Comparison of ENCODE assay signal across 18 mouse cellular contexts in the genomic region with DNA sequence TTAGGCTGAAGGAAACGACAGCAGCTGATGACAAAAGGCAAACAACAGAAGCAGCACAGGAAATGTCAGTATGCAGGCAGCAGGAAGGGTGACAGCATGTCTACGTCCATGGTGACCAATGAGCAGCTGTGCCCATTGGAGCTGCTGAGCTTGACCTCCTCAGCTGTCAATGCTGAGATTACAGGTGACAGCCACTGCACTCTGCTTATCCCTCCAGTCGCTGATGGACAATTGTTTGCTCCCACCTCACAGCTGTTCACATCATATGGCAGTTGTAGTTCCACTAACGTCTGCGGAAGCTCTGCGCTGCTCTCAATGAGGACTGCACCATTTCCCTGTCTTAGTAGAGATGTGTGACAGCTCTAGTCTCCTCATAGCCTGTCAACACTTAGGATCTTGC. TPM values are rescaled to one million over a fixed set of nuclear protein-coding genes. Genes with fewer than 3 reads are reported as not detected.
A peak's percentile ranks its signal among the peaks of the same experiment; 100 is the strongest.
DNase-seq lines count a peak whose midpoint lies in the region; ATAC-seq and TF ChIP-seq lines count a peak whose summit lies in the region.
"Had no signal": no experiment of that assay in that cellular context is flagged by ENCODE, and none has a peak within 500 bp of the region (broad histone marks: within the 10 kb centered on the region; RNA-seq: fewer than 3 reads in every experiment).

No protein-coding gene starts in this region.

- H3K27ac ChIP-seq in embryonic facial prominence, embryonic 14.5 days (replicated peaks; ENCODE audit: low read depth, low read length), result no peak overlapping the region
- no peak overlapping the region for H3K27ac ChIP-seq in embryonic facial prominence, embryonic 10.5 days (replicated peaks)
- H3K27ac ChIP-seq in intestine, embryonic 14.5 days (ENCODE audit: low read depth), result no peak overlapping the region
- H3K27ac ChIP-seq in intestine, postnatal 0 days (ENCODE audit: low read depth, low read length), result no peak overlapping the region
- H3K27ac ChIP-seq: embryonic facial prominence, embryonic 12.5 days; forebrain, embryonic 13.5 days; hindbrain, embryonic 10.5 days; hindbrain, embryonic 14.5 days had no signal

- DNase-seq in embryonic facial prominence, embryonic 14.5 days (ENCODE audit: low spot score), result peak; percentile 63
- no peak for DNase-seq in embryonic facial prominence, embryonic 10.5 days (ENCODE audit: low spot score)
- peak; percentile 29 for DNase-seq in intestine, embryonic 14.5 days (ENCODE audit: low spot score)
- no peak for DNase-seq in adrenal gland, adult 8-10 months
- DNase-seq: B cell, adult 2 months; cerebellum, adult 8-10 months; embryo, embryonic 11 days; gastrocnemius, postnatal 10 days had no signal

- H3K4me2 ChIP-seq in embryonic facial prominence, embryonic 14.5 days (ENCODE audit: low read depth, low read length), result no peak overlapping the region
- H3K4me2 ChIP-seq in intestine, embryonic 14.5 days (ENCODE audit: low read length), result no peak overlapping the region
- no peak overlapping the region for H3K4me2 ChIP-seq in intestine, postnatal 0 days (replicated peaks; ENCODE audit: low read depth)
- H3K4me2 ChIP-seq: embryonic facial prominence, embryonic 12.5 days; forebrain, embryonic 13.5 days; heart, embryonic 12.5 days; hindbrain, embryonic 14.5 days had no signal

- H3K9ac ChIP-seq in embryonic facial prominence, embryonic 14.5 days (ENCODE audit: low read depth, low read length), result no peak overlapping the region
- H3K9ac ChIP-seq in intestine, embryonic 14.5 days (ENCODE audit: low read length), result no peak overlapping the region
- H3K9ac ChIP-seq in intestine, postnatal 0 days (ENCODE audit: low read depth, low read length), result no peak overlapping the region
- H3K9ac ChIP-seq: embryonic facial prominence, embryonic 12.5 days; forebrain, embryonic 13.5 days; heart, embryonic 12.5 days; hindbrain, embryonic 14.5 days had no signal

- H3K4me1 ChIP-seq in embryonic facial prominence, embryonic 14.5 days (ENCODE audit: control insufficient read depth, insufficient read depth, low read length), result no peaks in the 10 kb centered on the region
- no peaks in the 10 kb centered on the region for H3K4me1 ChIP-seq in embryonic facial prominence, embryonic 10.5 days
- no peaks in the 10 kb centered on the region for H3K4me1 ChIP-seq in intestine, embryonic 14.5 days (replicated peaks; ENCODE audit: control insufficient read depth, insufficient read depth, low read length)
- H3K4me1 ChIP-seq in intestine, postnatal 0 days (replicated peaks; ENCODE audit: control insufficient read depth, insufficient read depth, low read length), result no peaks in the 10 kb centered on the region
- H3K4me1 ChIP-seq in megakaryocyte, embryonic 14.5 days, result peaks cover 11% of the 10 kb centered on the region; the same call in 1 of the 2 replicates
- H3K4me1 ChIP-seq: embryonic facial prominence, embryonic 12.5 days; hindbrain, embryonic 10.5 days had no signal

- peak; percentile 80 for ATAC-seq in embryonic facial prominence, embryonic 14.5 days (ENCODE audit: low read depth)
- no peak for ATAC-seq in intestine, embryonic 14.5 days (replicated peaks; ENCODE audit: low FRiP score, low TSS enrichment, low read depth)
- no peak for ATAC-seq in intestine, postnatal 0 days
- ATAC-seq in megakaryocyte, adult 5-6 weeks (ENCODE audit: poor library complexity, severe bottlenecking), result no peak
- ATAC-seq: CD4-positive, CD25-positive, alpha-beta regulatory T cell, adult 4 months; forebrain, embryonic 13.5 days had no signal

- no peaks in the 10 kb centered on the region for H3K9me3 ChIP-seq in embryonic facial prominence, embryonic 14.5 days (ENCODE audit: control insufficient read depth, low read length)
- no peaks in the 10 kb centered on the region for H3K9me3 ChIP-seq in embryonic facial prominence, embryonic 10.5 days
- 0 out of 2 replicates have a peak, but pooled peaks cover 5% of the 10 kb centered on the region for H3K9me3 ChIP-seq in intestine, embryonic 14.5 days (ENCODE audit: control insufficient read depth, low read length)
- no peaks in the 10 kb centered on the region for H3K9me3 ChIP-seq in intestine, postnatal 0 days (ENCODE audit: control insufficient read depth)
- H3K9me3 ChIP-seq in megakaryocyte, embryonic 14.5 days, result no peaks in the 10 kb centered on the region; the same call in 1 of the 2 replicates
- H3K9me3 ChIP-seq: embryonic facial prominence, embryonic 12.5 days; forebrain, embryonic 13.5 days; G1E; heart, embryonic 12.5 days; hindbrain, embryonic 10.5 days had no signal

- peaks cover 31% of the 10 kb centered on the region; the same call in 1 of the 2 replicates for H3K36me3 ChIP-seq in embryonic facial prominence, embryonic 14.5 days (ENCODE audit: control insufficient read depth, insufficient read depth, low read length)
- H3K36me3 ChIP-seq in embryonic facial prominence, embryonic 10.5 days (replicated peaks), result peaks cover 97% of the 10 kb centered on the region
- peaks cover 39% of the 10 kb centered on the region for H3K36me3 ChIP-seq in intestine, embryonic 14.5 days (ENCODE audit: control insufficient read depth, insufficient read depth, low read length)
- H3K36me3 ChIP-seq in intestine, postnatal 0 days (ENCODE audit: control insufficient read depth, insufficient read depth), result peaks cover 3% of the 10 kb centered on the region; the same call in 1 of the 2 replicates
- H3K36me3 ChIP-seq in megakaryocyte, embryonic 14.5 days (replicated peaks; ENCODE audit: low read length), result peaks cover 89% of the 10 kb centered on the region

- H3K4me3 ChIP-seq in embryonic facial prominence, embryonic 14.5 days (ENCODE audit: low read depth, low read length), result no peak overlapping the region
- no peak overlapping the region for H3K4me3 ChIP-seq in embryonic facial prominence, embryonic 10.5 days
- H3K4me3 ChIP-seq in intestine, embryonic 14.5 days (ENCODE audit: low read depth, low read length), result no peak overlapping the region
- H3K4me3 ChIP-seq in intestine, postnatal 0 days (ENCODE audit: low read depth, low read length), result no peak overlapping the region
- peak overlapping the region; percentile 55 for H3K4me3 ChIP-seq in megakaryocyte, embryonic 14.5 days (replicated peaks)
- H3K4me3 ChIP-seq: embryonic facial prominence, embryonic 12.5 days; forebrain, embryonic 13.5 days; heart, embryonic 12.5 days; hindbrain, embryonic 10.5 days had no signal

- WGBS in embryonic facial prominence, embryonic 14.5 days, result 76% methylated on average over 6 of the region's 6 CpGs
- 80% methylated on average over 6 of the region's 6 CpGs for WGBS in embryonic facial prominence, embryonic 10.5 days
- 79% methylated on average over 6 of the region's 6 CpGs for WGBS in intestine, embryonic 14.5 days
- WGBS in intestine, postnatal 0 days, result 77% methylated on average over 6 of the region's 6 CpGs

- H3K27me3 ChIP-seq in embryonic facial prominence, embryonic 14.5 days (replicated peaks; ENCODE audit: control insufficient read depth, insufficient read depth, low read length), result no peaks in the 10 kb centered on the region
- no peaks in the 10 kb centered on the region for H3K27me3 ChIP-seq in embryonic facial prominence, embryonic 10.5 days (replicated peaks; ENCODE audit: low read depth, poor library complexity, severe bottlenecking)
- H3K27me3 ChIP-seq in intestine, embryonic 14.5 days (replicated peaks; ENCODE audit: control insufficient read depth, insufficient read depth, low read length), result no peaks in the 10 kb centered on the region
- no peaks in the 10 kb centered on the region for H3K27me3 ChIP-seq in intestine, postnatal 0 days (replicated peaks; ENCODE audit: control insufficient read depth, insufficient read depth, low read length)
- H3K27me3 ChIP-seq in megakaryocyte, embryonic 14.5 days (replicated peaks), result no peaks in the 10 kb centered on the region
- H3K27me3 ChIP-seq: embryonic facial prominence, embryonic 12.5 days; forebrain, embryonic 13.5 days; heart, embryonic 12.5 days had no signal

- TF ChIP-seq CTCF in intestine, postnatal 0 days (IDR thresholded peaks at IDR 0.05; ENCODE audit: low read depth), result no peak

RNA-seq across cellular contexts. Expression of gene Xrcc2, which starts 9.8 kb away (rescaled TPM):
- 3.6 and 4.1 TPM in 2 replicates for polyA plus RNA-seq in embryonic facial prominence, embryonic 14.5 days (2014; fragmentation: Nextera tagmentation; extraction: Ambion mirVana)
- 18.0 and 20.4 TPM in 2 replicates for polyA plus RNA-seq in embryonic facial prominence, embryonic 10.5 days (2016; fragmentation: Nextera tagmentation; extraction: Ambion mirVana)
- polyA plus RNA-seq in intestine, embryonic 14.5 days (2014; fragmentation: Nextera tagmentation; extraction: Ambion mirVana), result 6.7 and 9.4 TPM in 2 replicates
- 1.2 and 1.6 TPM in 2 replicates for polyA plus RNA-seq in intestine, postnatal 0 days (2015; fragmentation: Nextera tagmentation; extraction: Ambion mirVana)
- 0.81 TPM in 1 of 2 replicates, not detected in the other for polyA plus RNA-seq in megakaryocyte, embryonic 14.5 days (2012; ENCODE audit: insufficient read depth, low replicate concordance)
- 6.6 and 8.1 TPM in 2 replicates for total RNA-seq in megakaryocyte, adult 5-6 weeks (2015)
- 6.8 and 8.2 TPM in 2 replicates for total RNA-seq in megakaryocyte, adult 5-6 weeks (2017)
- 1 to 10 TPM; 4.6 to 7.7 (median 5.9) TPM for total RNA-seq in adrenal gland, adult 8-10 months (2022)

Comparison
In these comparisons a context has a peak if more than half of its experiments do, and no peak if none do; other contexts are left out.
1. DNase-seq: peak in embryonic facial prominence, embryonic 14.5 days (single experiment) and intestine, embryonic 14.5 days (single experiment); none in embryonic facial prominence, embryonic 10.5 days (single experiment) and adrenal gland, adult 8-10 months (single experiment).